Mouse (Mus musculus) small intestine, adult 2 months (tissue): ENCODE data around the gene Ncoa1.

ENCODE experiments used
- CTCF ChIP-seq: fragments of 200-500 bp; IDR thresholded peaks from 2 replicates; pipeline ENCODE4 v1.5.1; 2012; ENCODE audit warnings: low read depth, mild to moderate bottlenecking, control low read depth, inconsistent platforms, low read length, moderate library complexity, mixed read lengths; ENCODE audit not compliant: insufficient replicate concordance, insufficient read length; ENCODE audit errors: extremely low read depth
- POLR2A ChIP-seq: fragments of 200-500 bp; IDR thresholded peaks from 2 replicates; pipeline ENCODE4 v1.6.1; 2012; ENCODE audit warnings: low read depth, mild to moderate bottlenecking, control low read depth, inconsistent platforms, low read length, moderate library complexity

DNA sequence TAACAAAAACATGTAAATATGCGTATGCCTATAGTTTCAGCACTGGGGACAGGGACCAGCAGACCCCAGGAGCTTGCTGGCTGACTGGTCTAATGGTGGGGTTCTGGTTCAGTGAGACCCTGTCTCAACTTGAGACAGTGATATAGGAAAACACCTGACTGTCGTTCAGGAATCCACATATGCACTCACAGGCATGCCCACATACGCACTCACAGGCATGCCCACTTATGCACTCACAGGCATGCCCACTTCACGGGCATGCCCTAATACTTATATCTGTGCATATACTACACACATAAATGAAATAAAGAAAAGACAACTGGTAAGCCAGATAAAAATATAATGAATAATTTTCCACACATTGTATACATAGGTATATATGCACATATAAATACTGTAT is 3.3 kb upstream of the Ncoa1 start:
- TF ChIP-seq CTCF, result no peak
- no peak for TF ChIP-seq POLR2A
